ENCODE assay signal across 8 mouse cellular contexts in genomic region chr14:30515931-30516723, GRCm38 (mm10). TPM values are rescaled to one million over a fixed set of nuclear protein-coding genes. Genes with fewer than 3 reads are reported as not detected.
A peak's percentile ranks its signal among the peaks of the same experiment; 100 is the strongest.
DNase-seq lines count a peak whose midpoint lies in the region; ATAC-seq and TF ChIP-seq lines count a peak whose summit lies in the region.

No protein-coding gene starts in this region.

- intact Hi-C loops in left cerebral cortex, postnatal 10 days (cut with DNase I): no loop called here

- no peak for TF ChIP-seq EP300 in lung, postnatal 0 days (IDR thresholded peaks at IDR 0.05)

- H3K36me3 ChIP-seq in lung, postnatal 0 days (ENCODE audit: insufficient read depth, low read length): peaks cover 21% of the 10 kb centered on the region; the same call in 1 of the 2 replicates

- WGBS in lung, postnatal 0 days: 77% methylated on average over 13 of the region's 13 CpGs

- H3K4me1 ChIP-seq in lung, postnatal 0 days (ENCODE audit: insufficient read depth, low read depth, low read length): no peaks in the 10 kb centered on the region

- H3K4me3 ChIP-seq in lung, postnatal 0 days (ENCODE audit: low read depth, low read length): no peak overlapping the region

- H3K9ac ChIP-seq in lung, postnatal 0 days (replicated peaks; ENCODE audit: low read depth): no peak overlapping the region

- no peaks in the 10 kb centered on the region for H3K27me3 ChIP-seq in lung, postnatal 0 days (replicated peaks; ENCODE audit: insufficient read depth, low read length)

- ATAC-seq in lung, postnatal 0 days: peak; percentile 80
- ATAC-seq in monocyte, adult 5-6 weeks (replicated peaks; ENCODE audit: insufficient number of reproducible peaks, low FRiP score, low TSS enrichment, poor library complexity, severe bottlenecking): no peak

- TF ChIP-seq CTCF in lung, postnatal 0 days (IDR thresholded peaks at IDR 0.05): peak; percentile 73

- no peaks in the 10 kb centered on the region for H3K9me3 ChIP-seq in lung, postnatal 0 days (ENCODE audit: low read length)

- peak; percentile 53 for DNase-seq in layer of hippocampus, adult 11-12 months (ENCODE audit: low spot score)
- DNase-seq in layer of hippocampus, postnatal 36 days: no peak
- peak; percentile 67 for DNase-seq in R1 (ENCODE audit: low read depth, low spot score)
- DNase-seq in embryo, embryonic 10.5 days (ENCODE audit: low spot score): peak; percentile 24
- DNase-seq in lung, postnatal 0 days (ENCODE audit: low spot score): peak; percentile 85
- DNase-seq in gastrocnemius, adult 18-20 months (ENCODE audit: low spot score): no peak
- DNase-seq in left cerebral cortex, postnatal 10 days (ENCODE audit: extremely low spot score in 1 of 2, low spot score in 2 of 2): no peak

- no peak overlapping the region for H3K4me2 ChIP-seq in lung, postnatal 0 days (replicated peaks; ENCODE audit: low read depth, low read length)

- H3K27ac ChIP-seq in lung, postnatal 0 days (ENCODE audit: low read length): no peak overlapping the region

RNA-seq across cellular contexts. Expression of gene Cacna1d, which starts 24.9 kb away (rescaled TPM):
- total RNA-seq in layer of hippocampus, postnatal 36 days (2021): 10 to 100 TPM; 41.8 to 60.0 TPM
- polyA plus RNA-seq in lung, postnatal 0 days (2015; fragmentation: Nextera tagmentation; extraction: Ambion mirVana): 12.5 and 14.8 TPM in 2 replicates
- 3.2 to 5.0 TPM (median 3.7 TPM) in 3 replicates for total RNA-seq in monocyte, adult 5-6 weeks (2017)
- total RNA-seq in gastrocnemius, adult 18-20 months (2021): under 1 TPM; 0.26 to 0.37 TPM
- total RNA-seq in left cerebral cortex, postnatal 10 days (2021): 10 to 100 TPM; 54.4 to 61.1 TPM

RNA-seq across cellular contexts. Expression of gene Tkt, which starts 32.0 kb away (rescaled TPM):
- 100 to 1,000 TPM; 147 to 168 TPM for total RNA-seq in layer of hippocampus, postnatal 36 days (2021)
- 121 and 132 TPM in 2 replicates for polyA plus RNA-seq in lung, postnatal 0 days (2015; fragmentation: Nextera tagmentation; extraction: Ambion mirVana)
- 278 to 467 TPM (median 383 TPM) in 3 replicates for total RNA-seq in monocyte, adult 5-6 weeks (2017)
- 10 to 100 TPM; 10.8 to 10.9 TPM for total RNA-seq in gastrocnemius, adult 18-20 months (2021)
- total RNA-seq in left cerebral cortex, postnatal 10 days (2021): 100 to 1,000 TPM; 231 TPM

RNA-seq across cellular contexts. Expression of gene Dcp1a, which starts 36.8 kb away (rescaled TPM):
- total RNA-seq in layer of hippocampus, postnatal 36 days (2021): 10 to 100 TPM; 20.0 to 24.8 TPM
- 8.8 and 9.0 TPM in 2 replicates for polyA plus RNA-seq in lung, postnatal 0 days (2015; fragmentation: Nextera tagmentation; extraction: Ambion mirVana)
- 17.9 to 41.2 TPM (median 31.6 TPM) in 3 replicates for total RNA-seq in monocyte, adult 5-6 weeks (2017)
- 1 to 10 TPM; 7.2 to 8.1 TPM for total RNA-seq in gastrocnemius, adult 18-20 months (2021)
- total RNA-seq in left cerebral cortex, postnatal 10 days (2021): 10 to 100 TPM; 17.4 to 18.2 TPM

Comparison
In these comparisons a context has a peak if more than half of its experiments do, and no peak if none do; other contexts are left out.
1. DNase-seq: peak in layer of hippocampus, adult 11-12 months (single experiment), R1 (single experiment), embryo, embryonic 10.5 days (single experiment) and lung, postnatal 0 days (single experiment); none in layer of hippocampus, postnatal 36 days (0 of 2), gastrocnemius, adult 18-20 months (single experiment) and left cerebral cortex, postnatal 10 days (0 of 2).
2. RNA of gene Tkt, which starts 32.0 kb away (total RNA-seq): 278 to 467 TPM in monocyte, adult 5-6 weeks, 231 TPM in left cerebral cortex, postnatal 10 days and 147 to 168 TPM in layer of hippocampus, postnatal 36 days; 10.8 to 10.9 TPM in gastrocnemius, adult 18-20 months; every median in the first group is over 10 times any median in the second.